Mouse (Mus musculus) layer of hippocampus, adult 9-10 months (tissue): ENCODE results near the gene Casz1.
A peak's percentile ranks its signal among the peaks of the same experiment; 100 is the strongest.

Experiments used
- DNase-seq: peaks from one replicate; pipeline ENCODE4 v3.0.0; 2022; ENCODE audit warnings: low spot score

The Casz1 gene

DNA sequence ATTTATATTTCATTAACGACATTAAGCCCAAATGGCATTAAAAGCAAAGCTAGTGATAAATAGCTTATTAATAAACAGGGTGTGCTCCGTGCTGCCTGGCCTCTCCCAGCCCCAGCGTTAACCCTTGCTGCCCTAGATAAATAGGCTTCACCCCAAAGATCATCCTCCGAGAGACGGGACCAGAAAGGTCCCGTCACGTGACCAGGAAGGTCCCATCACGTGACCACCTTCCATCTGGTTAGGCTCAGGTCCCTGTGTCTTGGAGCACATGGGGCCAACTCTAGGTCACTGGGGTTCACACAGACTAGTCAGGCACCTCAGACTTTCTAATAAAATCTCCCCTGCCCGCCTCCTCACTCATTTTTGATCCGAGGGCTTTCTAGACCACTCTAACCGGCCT lies 42.5 kb downstream of the Casz1 start:
- DNase-seq = no peak

DNA sequence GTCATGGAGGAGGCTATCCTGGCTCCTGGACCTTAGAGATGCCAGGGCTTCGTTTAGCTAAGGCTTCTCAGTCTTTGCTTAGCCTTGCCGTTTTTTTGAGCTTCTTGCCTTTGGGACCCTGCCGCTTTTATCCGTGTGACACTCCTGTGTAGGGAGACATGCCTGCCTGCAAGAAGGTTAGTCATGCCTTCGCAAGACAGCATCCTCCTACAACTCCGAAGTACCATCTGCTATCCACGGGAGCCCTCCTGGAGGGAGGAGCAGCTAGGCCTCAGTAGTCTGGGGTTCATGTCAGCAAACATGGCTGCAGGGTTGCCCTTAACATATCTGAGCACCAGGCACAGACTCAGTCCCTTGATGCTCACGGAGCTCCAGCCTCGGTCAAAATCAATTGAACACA lies 43.4 kb downstream of the Casz1 start:
- DNase-seq = no peak

DNA sequence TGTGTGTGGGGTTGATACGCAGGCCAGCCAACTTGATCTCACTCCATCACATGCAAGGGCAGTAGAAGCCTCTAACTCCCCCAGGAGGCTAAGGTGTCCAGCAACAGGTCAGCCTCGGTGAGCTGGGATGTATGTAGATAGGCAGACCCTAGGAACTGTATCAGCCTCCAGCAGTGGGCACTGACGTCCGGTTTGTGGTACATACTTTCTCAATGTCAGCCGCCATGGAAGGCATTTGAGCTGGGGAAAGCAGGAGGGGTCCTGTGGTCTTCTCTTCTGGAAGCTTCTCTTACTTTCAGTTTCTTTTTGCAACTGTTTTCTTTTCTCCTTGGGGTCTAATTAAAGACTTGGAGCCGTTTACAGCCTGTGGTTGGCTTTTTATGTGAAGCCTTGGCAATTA lies 45.2 kb downstream of the Casz1 start:
- no peak for DNase-seq

DNA sequence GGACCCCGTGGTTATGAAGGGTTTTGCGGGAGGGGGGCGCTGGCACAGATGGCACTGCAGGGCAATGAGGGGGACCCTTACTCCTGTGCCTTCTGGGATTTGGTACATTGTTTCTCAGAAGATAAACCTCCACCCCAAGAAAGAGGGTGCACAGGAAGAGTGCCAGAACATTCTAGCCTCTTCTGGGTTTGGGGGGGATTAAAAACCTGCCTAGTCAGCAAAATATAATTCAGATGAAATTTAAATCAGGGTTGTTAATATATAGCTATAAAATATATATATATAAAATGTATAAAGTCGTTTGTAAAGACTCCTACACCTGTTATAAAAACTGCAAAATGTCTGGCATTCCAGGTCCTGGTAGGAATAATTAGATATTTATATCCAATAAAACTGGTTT lies 48.8 kb downstream of the Casz1 start:
- DNase-seq = no peak

DNA sequence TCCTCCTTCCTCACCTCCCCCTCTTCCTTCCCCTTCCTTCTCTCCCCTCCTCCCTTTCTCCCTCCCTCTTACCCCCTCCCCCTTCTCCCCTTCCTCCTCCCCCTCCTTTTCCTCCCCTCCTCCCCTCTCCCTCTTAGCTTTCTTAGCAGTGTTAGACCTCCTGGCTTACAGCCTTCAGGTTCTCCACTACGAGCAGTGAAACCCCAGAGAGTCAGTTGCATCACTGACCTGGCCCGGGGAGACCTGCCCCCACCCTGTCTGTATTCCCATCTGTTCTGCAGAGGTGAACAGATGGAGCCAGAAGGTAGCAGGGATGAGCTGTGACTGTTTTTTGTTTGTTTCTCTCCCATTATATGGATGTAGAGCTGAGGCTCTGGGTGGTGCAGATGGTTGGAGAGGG lies 49.9 kb downstream of the Casz1 start:
- DNase-seq = no peak

DNA sequence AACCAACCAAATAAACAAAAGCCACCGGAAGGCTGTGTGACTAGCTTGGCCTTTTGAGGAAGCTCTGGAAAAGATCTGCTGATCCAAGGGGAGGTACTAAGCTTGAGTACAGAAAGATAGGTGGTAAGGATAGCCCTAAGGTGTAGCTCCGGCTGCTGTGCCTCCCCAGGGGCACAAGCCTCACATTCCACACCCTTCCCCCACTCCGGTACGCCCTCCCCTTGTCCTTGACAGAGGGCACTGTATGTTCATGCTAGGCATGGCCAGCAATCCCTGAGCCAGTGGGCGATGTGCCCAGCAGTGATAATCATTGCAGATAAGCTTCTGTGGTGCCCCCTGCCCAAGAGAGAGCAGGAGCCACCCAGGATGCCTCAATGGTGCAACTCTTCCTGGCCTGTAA lies 51.3 kb downstream of the Casz1 start:
- DNase-seq = no peak

DNA sequence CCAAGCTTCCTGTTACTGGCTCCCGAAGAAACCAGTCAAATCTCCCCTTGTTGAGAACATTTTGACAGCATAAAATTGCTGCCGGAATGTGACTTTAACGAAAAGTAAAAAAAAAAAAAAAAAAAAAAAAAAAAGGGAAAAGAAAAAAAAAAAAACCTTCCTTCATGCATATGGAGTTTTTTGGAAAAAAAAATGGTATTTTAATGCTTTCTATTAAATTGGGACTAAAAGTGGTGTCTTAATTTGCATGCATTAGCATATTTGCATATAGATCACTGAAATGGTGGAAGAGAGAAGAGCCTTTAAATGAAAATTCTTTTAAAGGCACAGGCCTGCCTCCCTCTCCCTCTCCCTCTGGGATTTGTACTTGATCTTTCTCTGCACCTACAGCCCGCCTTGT lies 52.0 kb downstream of the Casz1 start:
- DNase-seq = no peak

DNA sequence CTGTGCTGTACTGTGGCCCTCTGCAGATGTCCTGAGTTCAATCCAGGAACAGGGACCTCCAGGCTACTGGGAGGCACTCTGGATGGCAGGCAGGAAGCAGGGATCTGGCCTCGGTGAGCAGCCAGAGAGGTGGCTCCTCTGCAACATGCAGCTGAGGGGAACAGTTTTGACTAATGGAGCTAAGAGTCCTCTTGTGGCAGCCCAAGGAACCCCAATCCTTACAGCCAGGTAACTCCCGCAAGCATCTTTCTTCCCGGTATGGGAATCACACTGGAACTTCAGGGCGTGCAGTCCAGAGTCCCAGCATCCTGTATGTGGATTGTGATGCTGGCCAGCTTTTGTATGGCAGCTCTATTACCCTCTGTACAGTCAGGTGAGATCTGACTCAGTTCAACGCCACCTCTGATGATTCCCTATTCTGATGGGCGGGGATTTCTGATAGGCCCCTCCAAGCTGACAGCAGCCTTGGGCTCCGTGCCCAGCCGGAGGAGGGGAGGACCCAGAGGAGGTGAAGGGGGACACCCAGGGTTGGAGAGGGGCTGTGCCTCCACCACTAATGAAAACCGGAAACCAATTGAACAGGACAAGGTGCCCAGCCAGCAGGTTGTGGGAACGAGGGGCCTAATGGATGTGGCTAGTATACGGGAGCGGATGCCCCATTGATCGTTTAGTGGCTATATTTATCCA lies 53.3 kb downstream of the Casz1 start:
- no peak for DNase-seq

DNA sequence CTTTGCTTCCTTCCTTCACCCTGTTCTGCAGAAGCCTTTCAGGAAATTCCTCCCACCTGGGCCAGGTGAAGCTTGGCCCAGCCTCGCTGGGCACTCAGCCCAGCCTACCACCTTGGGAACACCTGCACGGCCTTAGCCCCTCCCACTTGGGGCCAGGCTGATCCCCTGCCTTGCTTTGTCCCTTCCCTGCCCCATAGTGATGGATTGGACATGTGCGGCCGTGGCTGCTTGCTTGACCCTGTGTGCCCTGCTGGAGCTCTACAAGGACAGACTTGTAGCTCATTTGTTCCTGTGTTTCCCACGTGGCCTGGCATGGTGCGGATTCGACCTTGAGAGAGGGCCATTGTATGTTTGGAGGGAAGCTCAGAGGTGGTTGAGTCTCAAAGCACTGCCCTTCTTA lies 54.0 kb downstream of the Casz1 start:
- DNase-seq = no peak

DNA sequence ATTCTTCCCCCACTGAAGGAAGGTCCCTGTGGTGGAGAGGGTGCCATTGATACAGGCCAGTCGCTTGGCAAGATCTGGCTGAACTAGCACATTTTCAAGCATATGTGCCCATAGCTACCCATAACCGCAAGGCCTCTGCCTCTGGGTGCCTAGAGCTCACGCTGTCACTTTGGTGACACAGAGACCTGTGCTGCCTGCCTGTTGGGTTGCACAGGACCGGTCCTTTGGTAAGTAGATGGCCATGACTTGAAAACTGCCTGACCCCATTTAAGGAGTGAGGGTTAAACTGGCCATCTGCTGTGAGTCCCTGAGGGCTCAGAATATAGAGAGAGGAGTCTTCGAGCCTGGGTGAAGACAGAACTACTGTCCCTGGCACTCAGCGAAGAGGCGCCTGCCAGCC lies 55.2 kb downstream of the Casz1 start:
- no peak for DNase-seq

DNA sequence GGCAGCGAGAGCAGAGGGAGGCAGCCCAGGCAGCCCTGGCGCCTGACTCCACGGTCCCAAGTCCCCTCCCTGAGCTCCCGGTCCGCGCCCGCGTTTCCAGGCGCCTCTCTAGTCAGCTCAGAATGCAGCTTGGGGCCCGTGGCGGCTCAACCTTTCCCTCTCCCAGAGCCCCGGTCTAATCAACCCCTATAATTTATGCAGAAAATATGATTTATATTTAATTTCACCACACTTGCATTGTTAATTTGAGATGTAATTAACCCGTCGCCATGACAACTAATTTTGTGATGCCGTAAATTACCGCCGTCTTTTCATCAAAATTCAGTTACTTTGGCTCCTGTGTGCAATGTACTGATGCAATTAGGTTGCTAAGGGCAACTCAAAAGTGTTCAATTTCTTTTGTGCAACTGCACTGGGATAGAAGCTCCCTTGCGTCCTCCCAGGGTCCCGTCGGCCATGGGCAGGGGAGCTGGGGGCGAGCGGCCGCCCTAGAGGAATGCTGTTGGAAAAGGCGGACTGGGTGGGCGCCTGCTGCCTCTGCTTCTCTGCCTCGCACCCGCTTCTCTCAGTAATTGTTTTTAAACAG lies 55.8 kb downstream of the Casz1 start:
- no peak for DNase-seq

DNA sequence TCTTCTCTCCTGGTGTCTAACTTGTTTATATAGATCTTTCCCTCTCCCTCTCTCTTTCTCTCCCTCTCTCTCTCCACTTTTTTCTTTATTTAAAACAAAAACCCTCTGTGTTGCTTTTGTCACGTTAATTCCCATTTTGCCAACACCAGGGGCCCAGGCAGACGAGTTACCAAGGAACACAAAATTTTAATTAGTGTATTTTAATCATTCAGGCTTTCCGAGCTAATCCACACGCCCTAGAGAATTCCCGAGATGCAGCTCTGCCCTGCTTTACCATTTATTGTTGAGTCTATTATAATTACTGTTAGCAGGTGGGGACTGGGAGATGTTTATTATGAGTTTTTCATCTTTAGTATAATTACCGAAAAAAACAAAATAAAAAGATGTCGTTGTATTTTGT lies 56.4 kb downstream of the Casz1 start:
- no peak for DNase-seq

DNA sequence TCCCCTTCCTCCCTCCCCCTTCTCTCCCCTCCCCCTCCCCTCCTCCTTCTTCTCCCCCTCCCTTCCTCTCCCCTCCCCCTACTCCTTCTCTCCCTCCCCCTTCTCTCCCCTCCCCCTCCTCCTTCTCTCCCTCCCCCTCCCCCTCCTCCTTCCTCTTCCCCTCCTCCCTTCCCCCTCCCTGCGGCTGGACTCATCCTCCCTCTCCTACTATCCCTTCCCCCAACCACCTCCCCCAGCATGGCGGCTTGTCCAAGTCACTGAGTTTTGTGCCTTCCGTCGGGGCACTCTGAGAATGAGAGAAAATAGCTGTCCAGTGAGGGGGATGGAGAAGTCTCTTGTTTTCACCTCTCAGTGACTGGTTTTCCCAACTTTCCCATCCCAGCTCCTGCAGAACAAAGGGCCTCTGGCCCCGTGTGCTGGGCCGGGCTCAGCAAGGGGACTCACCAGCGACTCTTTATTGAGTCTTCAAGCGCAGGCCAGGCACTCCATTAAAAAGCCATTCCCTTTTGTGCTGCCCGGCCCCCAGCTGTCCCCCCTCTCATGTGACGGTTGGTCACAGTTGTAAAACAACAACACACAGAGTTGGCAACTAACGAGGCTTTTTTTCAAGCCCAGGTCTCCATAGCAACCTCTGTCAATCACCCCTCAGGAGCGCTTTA lies 62.7 kb downstream of the Casz1 start:
- no peak for DNase-seq

DNA sequence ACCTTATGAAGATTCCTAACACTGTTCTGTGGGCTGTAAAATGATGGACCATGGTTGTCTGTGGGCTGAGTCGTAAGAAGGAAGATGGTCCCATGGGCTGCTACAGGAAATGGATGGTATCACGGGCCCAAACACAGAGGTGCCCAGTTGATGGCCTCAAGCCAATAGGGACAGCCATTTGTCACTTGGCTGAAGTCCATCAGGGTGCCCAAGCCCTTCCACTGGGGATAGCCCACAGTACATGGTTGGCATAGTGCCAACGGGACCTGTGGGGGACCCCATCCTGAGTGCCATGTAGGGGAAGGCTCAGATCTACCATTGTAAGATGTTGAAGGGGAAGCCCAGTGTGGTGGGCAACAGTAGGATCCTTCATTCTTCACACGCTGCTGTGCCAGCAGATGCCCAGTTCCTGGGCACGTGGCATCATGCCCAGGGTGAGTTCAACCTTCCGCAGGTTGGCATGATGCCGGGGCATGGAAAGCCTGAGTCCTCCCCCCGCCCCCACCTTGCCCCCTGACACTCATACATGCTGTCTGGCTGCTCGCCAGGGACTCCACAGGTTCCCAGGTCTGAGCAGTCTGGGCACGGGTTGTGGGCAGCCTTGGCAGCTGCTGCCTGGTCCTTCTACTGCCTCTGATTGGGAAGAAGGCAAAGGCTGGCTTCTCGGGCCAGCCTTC lies 63.6 kb downstream of the Casz1 start:
- no peak for DNase-seq

DNA sequence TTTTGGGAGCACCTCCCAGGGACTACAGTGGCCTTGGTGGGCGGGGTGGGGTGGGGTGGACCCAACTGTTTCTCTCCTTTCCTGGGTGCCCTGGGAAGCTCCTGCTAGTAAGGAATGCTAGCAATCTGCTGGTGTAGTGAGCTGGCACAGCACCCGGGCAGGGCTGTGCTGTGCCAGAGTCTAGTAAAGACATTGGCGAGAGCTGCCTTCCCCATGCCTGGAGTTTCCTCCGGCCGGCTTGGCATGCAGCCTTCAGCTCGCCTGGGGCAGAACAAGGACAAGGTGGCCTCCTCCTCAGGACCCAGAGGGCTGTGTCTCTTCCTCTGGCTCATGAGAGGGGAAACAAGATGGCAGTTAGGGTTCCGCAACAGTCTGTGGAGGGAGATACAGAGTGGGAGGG lies 65.3 kb downstream of the Casz1 start:
- DNase-seq = no peak

DNA sequence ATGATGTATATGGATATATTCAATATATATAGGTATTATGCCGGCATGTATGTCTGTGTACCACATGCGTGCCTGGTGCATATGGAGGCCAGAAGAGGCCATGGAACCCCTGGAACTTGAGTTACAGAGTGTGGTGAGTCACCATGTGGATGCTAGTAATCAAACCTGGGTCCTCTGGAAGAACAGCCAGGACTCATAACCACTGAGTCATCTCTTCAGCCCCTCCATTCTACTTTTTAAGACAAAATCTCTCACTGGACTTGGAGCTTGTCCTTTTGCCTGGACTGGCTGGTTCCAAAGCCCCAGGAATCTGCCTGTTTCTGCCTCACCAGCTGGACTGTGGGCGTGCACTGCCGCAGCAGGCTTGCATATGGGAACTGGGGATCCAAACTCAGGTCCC lies 66.3 kb downstream of the Casz1 start:
- DNase-seq = no peak

DNA sequence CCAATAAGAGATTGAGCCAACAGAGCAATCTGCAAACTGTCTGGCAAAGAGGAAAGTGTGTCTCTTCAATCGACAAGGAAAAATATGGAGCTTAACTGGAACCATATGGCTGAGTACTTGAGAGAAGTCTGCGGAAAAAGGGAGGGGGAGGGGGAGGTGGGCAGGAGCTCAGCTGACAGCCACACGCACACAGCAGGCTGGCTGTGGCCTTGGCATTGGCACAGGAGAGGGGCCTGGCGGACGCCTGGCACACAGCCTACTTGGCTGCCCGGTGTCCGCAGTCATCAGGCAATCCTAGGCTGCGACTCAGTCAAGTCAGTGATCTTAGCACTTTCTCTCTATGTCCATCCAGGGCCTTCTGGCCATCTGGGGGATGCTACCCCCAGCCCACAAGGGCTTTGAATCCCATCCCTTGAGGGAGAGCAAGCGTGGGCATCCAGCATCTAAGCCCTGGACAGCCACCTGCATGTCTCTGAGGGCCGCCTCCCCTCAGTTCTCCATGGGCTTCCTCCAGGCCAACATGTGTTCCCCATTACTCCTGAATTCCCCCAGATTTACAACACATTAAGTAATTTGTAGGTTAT lies 67.6 kb downstream of the Casz1 start:
- DNase-seq = peak; percentile 12

DNA sequence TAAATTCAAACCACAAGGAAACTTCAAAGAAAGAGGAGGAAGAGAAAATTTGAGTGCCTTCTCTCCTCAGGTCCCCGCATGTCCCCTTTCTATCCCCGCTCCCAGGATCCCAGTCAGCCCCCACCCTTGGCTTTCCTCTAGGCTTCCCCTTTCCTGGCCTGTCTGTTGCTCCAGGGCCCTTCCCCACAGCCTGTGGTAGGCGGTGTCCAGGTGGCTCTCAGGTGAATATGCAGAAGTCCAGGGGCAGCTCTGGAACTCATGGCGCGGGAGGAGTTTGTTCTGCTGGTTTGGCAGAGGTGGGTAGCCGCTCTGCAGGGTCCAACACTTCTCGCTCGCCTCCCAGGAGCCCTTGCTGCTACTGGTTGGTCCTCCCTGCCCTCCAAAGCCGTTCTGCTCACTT lies 68.1 kb downstream of the Casz1 start:
- no peak for DNase-seq

DNA sequence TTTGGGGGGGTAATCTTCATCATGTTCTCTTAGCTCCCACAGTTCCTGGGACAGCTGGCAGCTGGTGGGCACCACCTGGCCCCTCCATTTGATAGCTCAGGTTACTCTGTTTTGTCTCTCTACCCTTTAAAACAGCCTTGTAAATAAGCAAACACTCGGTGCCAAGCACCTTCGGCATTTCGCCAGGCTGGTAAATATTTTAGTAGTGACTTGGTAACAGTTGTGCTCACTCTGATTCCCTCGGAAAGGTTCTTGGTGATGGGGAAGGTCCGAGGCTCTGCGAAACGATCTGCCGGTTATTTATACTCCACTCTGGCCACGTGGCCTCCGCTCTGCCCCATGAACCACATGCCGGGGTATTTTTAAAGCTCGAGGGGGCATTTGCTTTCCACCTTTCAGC lies 68.6 kb downstream of the Casz1 start:
- no peak for DNase-seq

DNA sequence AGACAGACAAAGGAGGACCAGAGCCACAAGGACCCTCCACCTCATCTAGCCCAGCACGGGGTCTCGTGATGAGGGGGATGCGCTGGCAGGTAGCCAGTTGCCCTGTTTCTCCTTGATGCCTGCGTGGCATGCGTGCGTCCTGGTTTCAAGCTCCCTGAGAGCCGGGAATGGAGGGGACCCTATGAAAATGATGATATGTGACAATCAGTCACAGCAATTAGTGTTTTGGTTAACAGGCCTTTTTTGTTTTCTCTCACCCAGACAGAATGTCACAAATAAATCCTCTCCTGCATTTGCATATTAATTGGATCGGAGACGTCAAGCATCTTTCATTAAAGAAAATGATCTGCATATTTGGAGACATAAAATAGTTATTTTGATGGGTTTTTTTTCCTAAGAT lies 71.9 kb downstream of the Casz1 start:
- DNase-seq = no peak

DNA sequence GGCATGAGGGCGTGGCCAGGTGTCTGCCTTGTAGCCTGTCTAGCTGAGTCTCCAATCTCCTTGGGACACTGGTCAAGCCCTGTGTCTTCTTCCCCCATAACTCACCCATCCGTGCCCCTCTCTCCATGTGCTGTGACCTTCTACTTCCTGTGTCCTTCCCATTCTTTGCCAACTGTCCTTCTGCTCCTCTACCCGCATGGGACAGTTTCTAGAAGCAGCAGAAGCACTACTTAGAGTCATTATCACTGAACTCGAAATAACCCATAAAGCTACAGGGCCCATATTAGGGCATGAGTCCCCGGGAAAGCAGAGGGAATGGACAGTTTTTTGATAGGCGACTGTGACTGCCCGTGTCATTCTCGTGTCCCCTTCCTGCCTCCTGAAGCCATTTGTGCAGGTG lies 72.6 kb downstream of the Casz1 start:
- no peak for DNase-seq

DNA sequence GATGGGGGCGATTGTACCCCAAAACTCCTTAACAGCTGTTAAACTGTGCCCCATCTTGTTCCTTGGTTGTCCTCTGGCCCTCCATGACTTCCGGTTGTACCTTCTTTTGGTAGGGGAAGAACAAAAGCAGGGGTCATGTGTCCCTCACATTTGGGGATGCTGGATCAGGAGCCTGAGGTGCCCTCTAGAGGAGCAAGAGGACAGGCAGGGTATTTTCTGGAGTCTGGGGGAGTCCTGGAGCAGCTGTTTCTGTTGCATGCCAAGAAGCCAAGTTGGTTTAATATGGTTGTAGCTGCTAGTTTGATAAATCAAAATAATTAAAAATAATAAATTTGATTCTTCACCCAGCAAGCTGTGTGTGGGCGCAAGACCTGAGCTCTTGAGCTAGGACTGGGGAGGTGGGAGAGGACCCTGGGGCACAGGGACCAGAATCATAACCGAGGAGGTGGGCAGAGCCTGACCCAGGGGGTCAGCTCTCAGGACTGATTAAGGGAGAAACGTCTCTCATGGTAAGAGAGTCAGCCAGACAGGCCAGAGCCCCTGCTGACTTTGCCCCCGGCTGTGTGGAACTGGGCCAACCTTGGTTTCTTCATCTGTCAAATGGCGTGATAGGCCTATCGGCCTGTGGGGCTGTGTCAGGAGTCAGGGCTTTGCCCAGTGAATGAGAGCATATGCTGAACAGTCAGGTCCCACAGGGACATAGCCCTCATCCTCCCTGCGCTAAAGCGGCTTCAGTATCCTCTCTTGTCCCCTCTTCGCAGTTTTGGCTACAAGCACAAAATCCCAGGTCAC lies 74.2 kb downstream of the Casz1 start:
- DNase-seq = no peak
